Mouse (Mus musculus) bone marrow, adult 2 months (tissue): ENCODE measurements around the gene Cd44.

ENCODE experiments used
- CTCF ChIP-seq: fragments of 200-500 bp; IDR thresholded peaks from 2 replicates; pipeline ENCODE4 v1.5.1; 2011; ENCODE audit warnings: low read length, control low read depth; ENCODE audit not compliant: control insufficient read depth, insufficient read depth
- POLR2A ChIP-seq: fragments of 200-500 bp; IDR thresholded peaks from 2 replicates; pipeline ENCODE4 v1.6.1; 2011; ENCODE audit warnings: low read depth, mild to moderate bottlenecking, control low read depth, low read length, borderline replicate concordance; ENCODE audit not compliant: control insufficient read depth

DNA sequence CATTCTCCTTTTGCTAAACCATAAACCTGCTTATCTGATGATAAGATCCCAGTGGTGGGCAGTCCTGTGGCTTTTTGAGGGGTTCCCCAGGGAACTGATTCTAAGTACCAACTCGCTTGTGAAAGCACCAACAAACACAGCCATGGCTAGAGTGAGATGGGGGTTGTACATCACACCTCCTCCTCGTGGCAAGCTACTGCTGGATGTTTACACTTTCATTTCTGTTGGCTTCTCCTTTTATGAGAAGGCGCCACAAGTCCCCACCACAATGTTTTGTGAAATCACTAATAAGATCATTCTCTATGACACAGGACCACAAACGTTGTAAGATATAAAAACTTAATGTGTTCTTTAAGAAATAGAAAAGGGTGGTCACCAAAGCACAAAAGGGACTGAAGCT lies 88.7 kb downstream of the Cd44 start:
- TF ChIP-seq CTCF (no peak), POLR2A (no peak)
